Mouse (Mus musculus): ENCODE results near the gene Gjc3. TPM values are rescaled to one million over a fixed set of nuclear protein-coding genes. Genes with fewer than 3 reads are reported as not detected.

Gene Gjc3
- polyA plus RNA-seq (2016; fragmentation: Nextera tagmentation; extraction: Ambion mirVana) = 0.17 and 0.74 TPM in 2 replicates

DNA sequence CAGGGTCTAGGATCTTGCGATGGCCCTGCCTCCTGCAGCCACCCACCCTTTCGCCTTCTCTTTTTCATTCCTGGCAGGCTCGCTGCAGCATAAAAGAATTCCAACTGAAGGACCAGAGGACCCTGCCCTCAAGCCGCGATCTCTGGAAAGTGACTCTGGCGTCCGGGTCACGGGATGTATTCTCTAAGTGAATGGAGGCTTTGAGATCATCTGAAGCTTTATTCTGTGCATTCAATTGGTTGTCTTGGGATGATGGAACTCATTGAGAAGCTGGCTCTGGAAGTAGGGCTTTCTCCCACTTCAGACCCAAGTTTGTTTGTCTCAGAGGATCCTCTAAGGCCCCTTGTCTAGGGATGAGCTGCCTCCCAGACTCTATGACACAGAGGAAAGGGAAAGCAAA is at the start of gene Gjc3:
Gene Gjc3 (minus strand): TSS at position 154 of the 400 bp plus-strand sequence.
- H3K9me3 ChIP-seq (replicated peaks) = no peaks in the 10 kb centered on the region
- H3K4me3 ChIP-seq = no peak within 1 kb of the TSS
- H3K9ac ChIP-seq = no peak within 1 kb of the TSS
- WGBS = 46% methylated on average over 8 of the region's 8 CpGs
- no peaks in the 10 kb centered on the region for H3K36me3 ChIP-seq
- no peaks in the 10 kb centered on the region for H3K4me1 ChIP-seq
- H3K27me3 ChIP-seq = no peaks in the 10 kb centered on the region
- no peak for ATAC-seq (ENCODE audit: low FRiP score)
- no peak within 1 kb of the TSS for H3K27ac ChIP-seq
- H3K4me2 ChIP-seq (replicated peaks) = no peak within 1 kb of the TSS

DNA sequence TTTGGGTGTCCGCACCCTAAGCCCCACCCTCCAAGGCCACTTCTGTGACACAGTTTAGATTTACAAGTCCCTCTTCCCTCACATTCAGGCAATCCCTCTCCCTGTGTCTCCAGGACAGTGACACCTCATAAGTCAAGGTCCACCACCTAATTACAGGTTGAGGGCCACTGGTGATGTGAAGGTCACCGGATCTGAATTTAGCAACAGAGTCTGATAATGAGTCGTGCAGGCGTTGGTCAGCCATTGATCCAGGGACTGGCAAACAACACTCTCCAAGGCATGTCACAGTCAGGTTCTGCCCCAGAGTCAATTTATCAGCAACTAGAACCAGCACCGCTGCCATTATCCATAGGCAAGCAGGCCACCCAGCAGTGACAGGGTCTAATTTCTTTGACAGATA is 49.5 kb upstream of the Gjc3 start:
- H3K27ac ChIP-seq = no peak overlapping the region
- no peaks in the 10 kb centered on the region for H3K4me1 ChIP-seq
- H3K4me2 ChIP-seq (replicated peaks) = no peak overlapping the region
- H3K9ac ChIP-seq = no peak overlapping the region
- H3K27me3 ChIP-seq = no peaks in the 10 kb centered on the region
- ATAC-seq (ENCODE audit: low FRiP score) = no peak
- WGBS = 92% methylated on average over 5 of the region's 5 CpGs
- no peak overlapping the region for H3K4me3 ChIP-seq
- H3K9me3 ChIP-seq (replicated peaks) = no peaks in the 10 kb centered on the region
- H3K36me3 ChIP-seq = no peaks in the 10 kb centered on the region

DNA sequence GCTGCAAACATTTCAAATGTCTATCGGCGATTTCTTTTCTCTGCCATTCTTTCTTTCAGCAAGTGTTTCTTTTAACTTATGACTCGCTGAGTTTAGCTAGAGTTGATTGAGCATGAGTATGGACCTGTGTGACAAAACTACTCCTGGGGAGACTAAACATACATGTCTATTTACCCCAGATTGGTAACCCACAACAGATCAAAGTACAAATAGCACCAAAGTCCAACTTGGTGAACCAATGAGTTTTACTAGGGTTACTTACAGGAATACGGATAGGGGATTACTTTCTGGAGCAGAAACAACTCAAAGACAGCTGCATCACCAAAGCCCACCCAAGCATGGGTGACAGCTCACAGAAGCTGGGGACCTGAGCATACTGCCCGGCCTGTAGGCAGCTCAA is 46.5 kb upstream of the Gjc3 start:
- Histone ChIP-seq H3K27me3 (no peaks in the 10 kb centered on the region), H3K4me3 (no peak overlapping the region), H3K4me2 (replicated peaks) (no peak overlapping the region), H3K36me3 (no peaks in the 10 kb centered on the region), H3K9me3 (replicated peaks) (no peaks in the 10 kb centered on the region), H3K9ac (no peak overlapping the region), H3K4me1 (no peaks in the 10 kb centered on the region), H3K27ac (no peak overlapping the region)
- no peak for ATAC-seq (ENCODE audit: low FRiP score)
- WGBS = 94% methylated on average over 5 of the region's 5 CpGs

DNA sequence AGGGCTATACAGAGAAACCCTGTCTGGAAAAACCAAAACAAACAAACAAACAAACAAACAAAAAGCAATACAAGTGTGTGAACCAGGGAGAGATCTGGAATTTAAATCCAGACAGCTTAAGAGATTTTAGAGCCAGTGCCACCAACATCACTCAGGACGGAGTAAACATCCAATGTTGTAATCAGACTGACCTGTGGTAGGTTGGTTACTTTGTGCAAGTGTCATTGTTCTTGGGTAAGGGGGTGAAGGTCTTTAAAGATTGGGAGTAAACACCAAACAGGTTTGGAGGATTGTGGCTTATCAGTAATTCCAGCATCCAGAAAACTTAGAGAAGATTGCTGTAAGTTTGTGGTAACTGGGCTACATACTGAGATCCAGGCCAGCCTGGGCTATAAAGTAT is 23.5 kb upstream of the Gjc3 start:
- no peak overlapping the region for H3K4me2 ChIP-seq (replicated peaks)
- no peaks in the 10 kb centered on the region for H3K9me3 ChIP-seq (replicated peaks)
- H3K4me1 ChIP-seq = no peaks in the 10 kb centered on the region
- no peak for ATAC-seq (ENCODE audit: low FRiP score)
- 85% methylated on average over 1 of the region's 1 CpGs for WGBS
- no peak overlapping the region for H3K9ac ChIP-seq
- no peaks in the 10 kb centered on the region for H3K36me3 ChIP-seq
- no peak overlapping the region for H3K4me3 ChIP-seq
- no peaks in the 10 kb centered on the region for H3K27me3 ChIP-seq
- no peak overlapping the region for H3K27ac ChIP-seq

DNA sequence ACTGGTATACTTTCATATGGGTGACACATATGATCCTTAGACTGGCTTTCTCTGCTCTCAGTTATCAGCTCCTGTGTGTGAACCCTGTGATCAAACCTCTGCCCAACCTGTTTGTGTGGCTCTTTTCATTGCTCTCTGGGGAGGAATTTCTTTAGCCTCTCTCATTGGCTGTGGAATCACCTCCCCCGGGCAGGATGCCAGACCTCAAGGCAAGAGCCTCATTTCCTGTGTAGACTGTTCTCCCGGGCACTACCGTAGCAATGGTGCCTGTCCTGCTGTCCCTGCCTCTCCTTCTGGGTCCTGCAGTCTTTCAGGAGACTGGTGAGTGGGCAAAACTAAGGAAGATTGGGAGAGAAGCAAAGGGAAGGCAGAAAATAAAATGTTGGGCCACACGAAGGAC is 18.4 kb upstream of the Gjc3 start, which contains the start of gene Azgp1:
Gene Azgp1 (plus strand): TSS at position 221 of the 400 bp plus-strand sequence.
- Histone ChIP-seq H3K9ac (no peak within 1 kb of the TSS), H3K4me2 (replicated peaks) (no peak within 1 kb of the TSS), H3K27ac (no peak within 1 kb of the TSS), H3K27me3 (no peaks in the 10 kb centered on the region), H3K9me3 (replicated peaks) (no peaks in the 10 kb centered on the region), H3K4me3 (no peak within 1 kb of the TSS), H3K4me1 (no peaks in the 10 kb centered on the region), H3K36me3 (no peaks in the 10 kb centered on the region)
- WGBS = 79% methylated on average over 4 of the region's 4 CpGs
- no peak for ATAC-seq (ENCODE audit: low FRiP score)

DNA sequence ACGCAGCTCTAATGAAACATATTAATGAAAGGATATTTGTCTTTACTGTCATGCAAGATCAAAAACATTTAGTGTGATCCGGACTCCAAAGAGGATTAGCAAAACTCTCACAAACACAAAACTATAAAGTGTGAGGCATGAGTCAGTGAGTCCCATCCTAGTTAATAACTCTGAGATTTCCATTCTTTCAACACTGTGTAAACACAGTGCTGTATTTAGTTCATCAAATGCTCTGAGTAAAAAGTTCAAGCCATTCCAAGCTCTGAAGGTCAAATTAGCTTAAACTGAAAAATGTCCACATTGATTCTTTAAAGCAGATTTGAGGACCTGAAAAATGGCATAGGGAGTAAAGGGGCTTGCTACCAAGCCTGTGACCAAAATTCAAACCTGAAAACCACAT is 16.2 kb upstream of the Gjc3 start:
- no peak overlapping the region for H3K9ac ChIP-seq
- H3K9me3 ChIP-seq (replicated peaks) = no peaks in the 10 kb centered on the region
- ATAC-seq (ENCODE audit: low FRiP score) = no peak
- no peak overlapping the region for H3K4me3 ChIP-seq
- H3K36me3 ChIP-seq = no peaks in the 10 kb centered on the region
- no peak overlapping the region for H3K27ac ChIP-seq
- WGBS = 79% methylated on average over 2 of the region's 2 CpGs
- no peaks in the 10 kb centered on the region for H3K27me3 ChIP-seq
- H3K4me1 ChIP-seq = no peaks in the 10 kb centered on the region
- no peak overlapping the region for H3K4me2 ChIP-seq (replicated peaks)

DNA sequence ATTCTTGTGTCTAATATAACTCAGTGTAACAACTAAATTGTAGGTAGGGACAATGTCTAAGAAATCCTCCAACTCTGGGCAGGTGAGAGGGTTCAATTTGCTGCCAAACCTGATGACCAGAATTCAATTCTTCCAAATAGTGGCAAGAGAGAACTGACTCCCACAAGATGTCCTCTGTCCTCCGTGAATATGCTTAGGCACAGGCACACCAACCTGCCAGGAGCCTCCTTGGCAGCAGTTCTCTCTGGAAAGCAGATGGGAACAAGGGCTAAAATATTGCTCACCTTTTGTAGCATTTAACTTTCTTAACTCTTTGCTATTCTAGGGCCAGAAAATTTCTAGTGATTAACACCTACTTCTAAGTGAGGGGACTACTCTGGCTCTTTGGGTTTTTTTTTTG is 14.4 kb upstream of the Gjc3 start:
- H3K27me3 ChIP-seq = no peaks in the 10 kb centered on the region
- H3K36me3 ChIP-seq = no peaks in the 10 kb centered on the region
- WGBS = 52% methylated on average over 1 of the region's 1 CpGs

DNA sequence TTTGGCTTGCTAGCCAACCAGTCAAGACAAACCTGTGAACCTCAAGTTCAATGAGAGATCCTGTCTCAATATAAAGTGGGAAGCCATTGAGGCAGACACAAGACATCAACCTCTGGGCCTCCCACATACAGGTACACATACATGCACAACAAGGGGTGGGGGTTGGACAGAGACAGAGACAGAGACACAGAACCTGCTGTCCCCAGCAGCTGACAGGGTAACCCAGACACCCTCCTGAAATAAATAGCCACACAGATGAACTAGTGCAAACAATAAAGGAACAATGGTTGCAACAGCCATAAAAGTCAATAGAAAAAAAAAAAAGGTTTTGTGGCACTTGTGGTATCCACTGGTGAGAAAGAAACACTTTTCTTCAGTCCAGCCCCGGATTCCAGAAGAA is 12.5 kb upstream of the Gjc3 start:
- H3K4me3 ChIP-seq = no peak overlapping the region
- no peak for ATAC-seq (ENCODE audit: low FRiP score)
- WGBS = 58% methylated on average over 1 of the region's 1 CpGs
- no peak overlapping the region for H3K9ac ChIP-seq
- no peaks in the 10 kb centered on the region for H3K9me3 ChIP-seq (replicated peaks)
- H3K27me3 ChIP-seq = no peaks in the 10 kb centered on the region
- H3K4me1 ChIP-seq = no peaks in the 10 kb centered on the region
- H3K4me2 ChIP-seq (replicated peaks) = no peak overlapping the region
- H3K27ac ChIP-seq = no peak overlapping the region
- no peaks in the 10 kb centered on the region for H3K36me3 ChIP-seq

More for the DNA sequence above, 14.4 kb upstream of the Gjc3 start:
- Histone ChIP-seq H3K9ac (no peak overlapping the region), H3K4me1 (no peaks in the 10 kb centered on the region), H3K9me3 (replicated peaks) (no peaks in the 10 kb centered on the region), H3K27ac (no peak overlapping the region), H3K4me2 (replicated peaks) (no peak overlapping the region), H3K4me3 (no peak overlapping the region)
- ATAC-seq (ENCODE audit: low FRiP score) = no peak

DNA sequence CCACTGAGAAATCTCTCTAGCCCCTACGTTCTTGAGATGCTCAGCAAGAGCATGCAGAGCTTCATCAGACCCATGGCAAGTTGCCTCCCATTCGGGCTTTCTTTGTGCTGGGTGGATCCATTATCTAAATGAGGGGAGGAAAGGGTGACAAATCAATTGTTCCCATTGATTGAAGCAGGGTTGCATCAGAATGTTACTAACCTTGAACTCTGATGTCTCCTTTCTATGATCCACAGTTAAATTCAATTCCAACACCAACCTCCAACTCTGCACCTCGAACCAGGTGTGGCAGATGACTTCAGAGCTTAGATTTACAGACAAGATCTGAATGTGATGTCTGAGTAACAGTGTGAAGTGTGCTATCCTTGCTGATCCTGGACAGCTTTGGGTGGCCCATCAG is 11.8 kb upstream of the Gjc3 start:
- H3K36me3 ChIP-seq = no peaks in the 10 kb centered on the region
- H3K27me3 ChIP-seq = no peaks in the 10 kb centered on the region
- H3K4me1 ChIP-seq = no peaks in the 10 kb centered on the region
- no peak overlapping the region for H3K4me2 ChIP-seq (replicated peaks)
- no peak overlapping the region for H3K27ac ChIP-seq
- no peak for ATAC-seq (ENCODE audit: low FRiP score)
- no peak overlapping the region for H3K9ac ChIP-seq
- 57% methylated on average over 3 of the region's 3 CpGs for WGBS
- H3K4me3 ChIP-seq = no peak overlapping the region
- H3K9me3 ChIP-seq (replicated peaks) = no peaks in the 10 kb centered on the region

DNA sequence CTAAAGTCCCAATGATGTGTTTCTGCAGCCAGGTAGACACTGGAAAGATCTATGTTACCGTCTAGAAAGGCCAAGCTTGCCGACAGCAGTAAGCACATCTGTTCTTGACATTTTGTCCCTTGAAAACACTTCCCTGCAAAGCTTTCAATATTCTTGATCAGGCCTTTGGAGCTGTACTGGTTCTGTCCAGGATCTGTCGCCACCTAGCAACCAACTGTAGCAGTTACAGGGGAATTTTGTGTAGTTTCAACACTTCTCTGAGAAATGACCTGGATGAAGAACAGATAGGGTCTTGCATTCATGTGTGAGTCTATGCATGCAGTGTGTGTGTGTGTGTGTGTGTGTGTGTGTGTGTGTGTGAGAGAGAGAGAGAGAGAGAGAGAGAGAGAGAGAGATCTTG is 10.8 kb upstream of the Gjc3 start:
- 56% methylated on average over 3 of the region's 3 CpGs for WGBS
- no peak for ATAC-seq (ENCODE audit: low FRiP score)
- no peaks in the 10 kb centered on the region for H3K4me1 ChIP-seq
- no peak overlapping the region for H3K4me3 ChIP-seq
- no peaks in the 10 kb centered on the region for H3K36me3 ChIP-seq
- H3K9me3 ChIP-seq (replicated peaks) = no peaks in the 10 kb centered on the region
- no peak overlapping the region for H3K27ac ChIP-seq
- no peaks in the 10 kb centered on the region for H3K27me3 ChIP-seq
- no peak overlapping the region for H3K4me2 ChIP-seq (replicated peaks)
- no peak overlapping the region for H3K9ac ChIP-seq

DNA sequence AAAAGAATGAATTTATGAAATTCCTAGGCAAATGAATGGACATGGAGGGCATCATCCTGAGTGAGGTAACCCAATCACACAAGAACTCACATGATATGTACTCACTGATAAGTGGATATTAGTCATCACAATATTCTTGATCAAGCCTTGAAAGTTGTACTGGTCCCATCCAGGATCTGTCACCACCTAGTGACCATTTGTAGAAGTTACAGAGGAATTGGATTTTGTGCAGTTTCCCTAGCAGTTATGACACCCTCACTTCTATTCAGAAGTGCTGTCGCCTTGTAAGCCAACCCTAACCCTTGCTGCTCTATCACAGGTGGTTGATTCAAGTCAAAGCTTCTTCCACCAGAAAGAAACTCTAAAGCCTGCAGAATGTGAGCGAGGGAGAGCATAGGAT is 10.3 kb upstream of the Gjc3 start:
- WGBS = 71% methylated on average over 2 of the region's 2 CpGs
- no peaks in the 10 kb centered on the region for H3K9me3 ChIP-seq (replicated peaks)
- H3K4me1 ChIP-seq = no peaks in the 10 kb centered on the region
- H3K4me3 ChIP-seq = no peak overlapping the region
- no peak overlapping the region for H3K9ac ChIP-seq
- H3K36me3 ChIP-seq = no peaks in the 10 kb centered on the region
- ATAC-seq (ENCODE audit: low FRiP score) = no peak
- H3K27ac ChIP-seq = no peak overlapping the region
- H3K4me2 ChIP-seq (replicated peaks) = no peak overlapping the region
- H3K27me3 ChIP-seq = no peaks in the 10 kb centered on the region

DNA sequence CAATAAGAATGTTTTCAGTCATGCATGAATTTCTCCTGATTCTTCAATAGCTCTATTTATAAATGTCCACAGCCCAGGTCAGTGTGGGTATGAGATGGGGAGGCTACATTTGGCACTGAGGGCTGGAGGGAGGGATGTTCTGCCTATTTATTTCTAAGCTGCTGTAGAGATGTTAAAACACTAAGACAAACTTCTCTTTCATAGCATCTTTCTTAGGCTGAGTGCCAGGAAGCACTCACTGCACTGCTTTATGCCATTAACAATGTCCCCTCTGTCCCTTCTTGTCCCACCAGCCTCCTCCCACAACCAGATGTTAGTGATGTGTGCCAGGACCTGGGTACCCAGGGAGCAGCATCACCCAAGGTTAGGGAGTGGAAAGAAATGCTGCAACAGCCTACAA is 3.6 kb upstream of the Gjc3 start:
- no peaks in the 10 kb centered on the region for H3K4me1 ChIP-seq
- no peak overlapping the region for H3K4me2 ChIP-seq (replicated peaks)
- no peaks in the 10 kb centered on the region for H3K9me3 ChIP-seq (replicated peaks)
- no peak overlapping the region for H3K4me3 ChIP-seq
- no peaks in the 10 kb centered on the region for H3K36me3 ChIP-seq
- no peak overlapping the region for H3K27ac ChIP-seq
- H3K9ac ChIP-seq = no peak overlapping the region
- no peaks in the 10 kb centered on the region for H3K27me3 ChIP-seq
- ATAC-seq (ENCODE audit: low FRiP score) = peak; percentile 40; the same call in 1 of the 2 replicates

DNA sequence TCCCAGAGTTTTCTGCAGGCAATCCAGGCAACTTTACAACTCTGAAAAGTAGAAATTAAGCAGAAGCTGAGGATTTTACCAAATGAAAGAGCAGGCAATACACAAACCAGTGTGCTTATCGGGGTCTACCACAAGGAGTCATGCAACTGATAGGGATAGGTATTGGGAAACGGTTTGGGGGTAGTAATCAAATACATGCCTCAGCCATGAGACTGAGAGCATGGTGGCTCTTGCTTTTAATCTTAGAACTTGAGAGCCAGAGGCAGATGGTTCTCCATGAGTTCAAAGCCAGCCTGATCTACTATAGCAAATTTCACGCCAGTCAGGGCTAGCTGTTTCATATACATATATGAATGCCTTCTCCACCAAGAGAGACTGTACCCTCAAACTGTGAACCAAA is 6.5 kb downstream of the Gjc3 start:
- 91% methylated on average over 3 of the region's 3 CpGs for WGBS
- Histone ChIP-seq H3K4me1 (no peaks in the 10 kb centered on the region), H3K36me3 (no peaks in the 10 kb centered on the region), H3K4me3 (no peak overlapping the region), H3K9ac (no peak overlapping the region), H3K9me3 (replicated peaks) (no peaks in the 10 kb centered on the region), H3K27me3 (no peaks in the 10 kb centered on the region), H3K27ac (no peak overlapping the region), H3K4me2 (replicated peaks) (no peak overlapping the region)
- ATAC-seq (ENCODE audit: low FRiP score) = no peak

DNA sequence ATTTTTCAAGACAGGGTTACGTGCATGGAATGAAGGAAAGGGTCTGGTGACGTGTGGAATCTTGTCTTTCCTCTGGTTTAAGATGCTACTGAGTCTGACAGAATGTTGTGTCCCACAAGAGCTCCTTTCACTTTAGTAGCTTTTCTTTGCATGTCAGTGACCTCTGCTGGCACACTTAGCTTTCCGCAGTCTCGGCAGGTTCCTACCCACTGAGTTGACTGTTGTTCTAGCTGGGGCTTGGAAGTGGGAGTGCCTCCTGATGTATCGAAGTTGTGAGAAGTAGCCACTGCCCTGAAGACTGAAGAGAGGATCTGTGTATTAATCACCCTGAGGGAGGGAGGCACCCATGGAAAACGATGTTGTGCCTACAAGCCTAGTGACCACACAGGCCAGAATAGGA is 11.7 kb downstream of the Gjc3 start:
- H3K9ac ChIP-seq = no peak overlapping the region
- no peaks in the 10 kb centered on the region for H3K4me1 ChIP-seq
- no peaks in the 10 kb centered on the region for H3K36me3 ChIP-seq
- no peak overlapping the region for H3K4me3 ChIP-seq
- no peaks in the 10 kb centered on the region for H3K27me3 ChIP-seq
- 43% methylated on average over 6 of the region's 6 CpGs for WGBS
- H3K9me3 ChIP-seq (replicated peaks) = no peaks in the 10 kb centered on the region
- H3K4me2 ChIP-seq (replicated peaks) = no peak overlapping the region
- ATAC-seq (ENCODE audit: low FRiP score) = no peak
- H3K27ac ChIP-seq = no peak overlapping the region
